Mouse (Mus musculus) ES-E14 (cell line): Measurements from ENCODE around the gene Smyd3.

Experiments
- HCFC1 ChIP-seq: IDR thresholded peaks from 2 replicates; pipeline ENCODE4 v1.6.1; 2012; ENCODE audit warnings: low read length, inconsistent platforms, borderline replicate concordance; ENCODE audit not compliant: insufficient read depth
- ZNF384 ChIP-seq: IDR thresholded peaks from 2 replicates; pipeline ENCODE4 v1.6.1; 2012; ENCODE audit warnings: low read depth, low read length, inconsistent platforms

DNA sequence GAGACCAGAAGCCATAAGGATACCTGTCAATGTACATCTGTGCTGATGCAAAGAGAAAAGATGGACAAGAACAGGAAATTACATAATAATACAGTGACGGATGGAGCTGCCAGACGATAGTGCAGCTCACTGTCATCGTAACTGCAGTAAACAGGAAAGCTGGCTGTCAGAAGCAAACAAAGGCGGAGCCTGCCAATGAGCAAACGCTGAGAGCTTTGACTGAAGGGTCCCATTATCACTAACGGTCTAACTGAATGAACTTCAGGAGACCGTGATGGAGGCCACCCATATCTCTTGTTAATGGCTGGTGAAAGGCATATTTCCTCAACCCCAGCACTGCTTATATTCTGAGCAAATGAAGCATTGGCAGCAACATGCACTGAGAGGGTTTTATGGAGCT lies 409.1 kb downstream of the Smyd3 start:
- TF ChIP-seq HCFC1 (no peak), ZNF384 (no peak)
